Mouse (Mus musculus) olfactory bulb, adult 2 months (tissue): ENCODE measurements around the gene Ubxn1. TPM values are rescaled to one million over a fixed set of nuclear protein-coding genes. Genes with fewer than 3 reads are reported as not detected.
"Not testable (repeated sequence)": the region's sequence is repeated elsewhere in the genome, so short reads cannot be mapped to it uniquely, and the experiment has no call there.

Source experiments
- H3K27ac ChIP-seq: fragments of 200-500 bp; 2 replicates; pipeline ENCODE4 v1.5.1; 2012; ENCODE audit warnings: low read depth, low read length; ENCODE audit not compliant: insufficient read depth
- H3K4me1 ChIP-seq: fragments of 200-500 bp; 2 replicates; pipeline ENCODE4 v1.6.1; 2012; ENCODE audit warnings: low read length; ENCODE audit not compliant: control insufficient read depth, insufficient read depth
- H3K4me3 ChIP-seq: fragments of 200-500 bp; 2 replicates; pipeline ENCODE4 v1.5.1; 2012; ENCODE audit warnings: mild to moderate bottlenecking, low read depth, low read length, moderate library complexity; ENCODE audit not compliant: insufficient read depth
- CTCF ChIP-seq: fragments of 200-500 bp; IDR thresholded peaks from 2 replicates; pipeline ENCODE4 v1.5.1; 2012; ENCODE audit warnings: low read depth, mild to moderate bottlenecking, low read length, moderate library complexity; ENCODE audit not compliant: insufficient read depth
- POLR2A ChIP-seq: fragments of 200-500 bp; IDR thresholded peaks from 2 replicates; pipeline ENCODE4 v1.6.1; 2012; ENCODE audit warnings: mild to moderate bottlenecking, low read depth, low read length, moderate library complexity; ENCODE audit not compliant: insufficient read depth
- WGBS: fragments of 180-500 bp; shearing (Covaris S2); methylation state at CpG from one replicate; pipeline ENCODE4 v1.1.7; 2018; 5-methylcytosine and 5-hydroxymethylcytosine counted together
- polyA plus RNA-seq: library from polyadenylated mRNA; stranded (reverse); fragments of >200 nt; gene quantifications from 2 replicates; pipeline ENCODE4 v1.2.4, GENCODE M21; 2012; ENCODE audit warnings: low replicate concordance; ENCODE audit not compliant: missing spikeins, insufficient read depth, insufficient read length

Ubxn1 gene
- polyA plus RNA-seq, 1 experiment, result 403 TPM

DNA sequence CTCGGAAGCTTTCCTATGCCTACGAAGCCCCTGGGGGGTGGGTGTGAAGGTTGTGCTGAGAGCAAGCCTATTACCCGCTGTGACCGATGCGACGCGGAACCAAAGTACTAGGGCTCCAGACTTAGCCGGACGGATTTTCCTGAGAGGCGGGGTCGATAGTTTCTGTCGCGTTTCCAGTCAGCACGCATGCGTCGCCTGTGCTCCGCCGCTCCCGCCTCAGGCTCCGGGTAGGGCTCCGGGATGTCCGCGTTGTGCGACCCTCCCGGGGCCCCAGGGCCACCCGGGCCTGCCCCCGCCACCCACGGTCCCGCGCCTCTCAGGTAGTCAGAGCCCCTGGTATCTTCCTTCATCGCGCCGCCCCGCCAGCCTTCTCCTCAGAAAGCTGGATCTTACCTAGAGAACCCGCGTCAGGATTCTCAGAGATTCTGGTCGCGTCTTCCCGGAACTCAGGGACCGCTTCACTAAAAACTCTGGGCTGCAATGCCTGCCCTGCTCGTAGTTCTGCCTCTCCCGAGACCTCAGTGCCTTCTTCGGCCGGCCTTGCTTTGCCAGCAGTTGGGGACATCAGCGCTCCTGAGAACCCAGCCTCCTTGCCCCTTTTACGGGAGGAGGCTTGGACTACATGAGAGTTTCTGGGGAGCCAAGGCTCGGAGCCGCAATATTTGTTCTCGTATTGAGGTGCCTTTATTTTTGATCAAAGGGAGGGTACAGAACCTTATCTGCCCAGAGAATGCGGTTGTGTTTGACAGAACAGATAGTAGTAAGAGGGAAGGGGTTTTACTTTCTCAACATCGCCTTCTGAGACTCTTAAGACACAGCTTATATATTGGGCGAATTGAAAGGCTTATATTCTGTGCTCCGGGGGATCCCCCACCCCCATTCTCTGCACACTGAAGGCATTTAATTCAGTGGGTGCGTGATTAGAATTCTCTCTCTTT lies 21.8 kb downstream of the Ubxn1 start, which contains the start of gene Ints5:
Gene Ints5, plus strand, starts transcription at position 177 of the 938 bp plus-strand sequence.
- TF ChIP-seq POLR2A (peak; percentile 91), CTCF (no peak)
- H3K27ac ChIP-seq, result no peak within 1 kb of the TSS
- under 1% methylated on average over 54 of the region's 54 CpGs for WGBS
- H3K4me3 ChIP-seq, result peak within 1 kb of the TSS; percentile 93
- peaks cover 9% of the 10 kb centered on the region for H3K4me1 ChIP-seq

GRCm38 (mm10) chr19:8895397-8895960 lies 24.2 kb downstream of the Ubxn1 start:
- H3K27ac ChIP-seq, result no peak overlapping the region
- peaks cover 9% of the 10 kb centered on the region for H3K4me1 ChIP-seq
- H3K4me3 ChIP-seq, result no peak overlapping the region
- WGBS, result 81% methylated on average over 9 of the region's 9 CpGs
- TF ChIP-seq CTCF (no peak), POLR2A (no peak)

DNA sequence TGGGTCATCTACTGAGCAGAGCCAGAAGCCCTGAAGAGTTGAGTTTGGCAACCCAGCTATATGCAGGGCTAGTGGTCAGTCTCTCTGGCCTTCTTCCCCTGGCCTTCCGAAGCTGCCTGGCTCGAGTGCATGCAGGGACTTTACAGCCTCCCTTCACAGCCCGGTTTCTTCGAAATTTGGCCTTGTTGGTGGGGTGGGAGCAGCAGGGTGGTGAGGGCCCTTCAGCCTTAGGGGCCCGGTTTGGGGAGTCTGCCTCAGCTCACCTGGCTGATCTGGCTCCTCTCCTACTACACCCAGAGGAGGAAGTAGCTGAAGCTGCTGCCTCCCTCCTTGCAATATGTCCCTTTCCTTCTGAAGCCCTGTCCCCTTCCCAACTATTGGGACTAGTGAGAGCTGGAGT lies 24.9 kb downstream of the Ubxn1 start:
- not testable (repeated sequence) for H3K27ac ChIP-seq, H3K4me3 ChIP-seq, H3K4me1 ChIP-seq
- 92% methylated on average over 5 of the region's 5 CpGs for WGBS

DNA sequence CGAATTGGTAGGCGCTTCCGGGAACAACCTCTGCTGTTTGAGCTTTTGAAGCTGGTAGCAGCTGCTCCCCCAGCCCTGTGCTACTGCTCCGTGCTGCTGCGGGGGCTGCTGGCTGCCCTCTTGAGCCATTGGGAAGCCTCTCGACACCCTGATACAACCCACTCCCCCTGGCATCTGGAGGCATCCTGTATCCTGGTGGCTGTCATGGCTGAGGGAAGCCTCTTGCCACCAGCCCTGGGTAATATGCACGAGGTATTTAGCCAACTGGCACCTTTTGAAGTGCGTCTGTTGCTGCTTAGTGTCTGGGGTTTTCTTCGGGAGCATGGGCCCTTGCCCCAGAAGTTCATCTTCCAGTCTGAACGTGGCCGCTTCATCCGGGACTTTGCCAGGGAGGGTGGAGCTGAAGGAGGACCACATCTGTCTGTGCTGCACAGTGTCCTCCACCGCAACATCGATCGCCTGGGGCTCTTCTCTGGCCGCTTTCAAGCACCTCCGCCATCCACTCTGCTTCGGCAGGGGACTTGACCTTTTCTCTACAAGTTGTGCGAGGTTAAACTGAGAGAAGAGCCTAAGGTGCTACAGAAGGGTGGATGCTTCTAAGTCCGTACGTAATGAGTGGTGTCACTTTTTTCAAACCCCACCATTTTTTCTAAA lies 26.0 kb downstream of the Ubxn1 start:
- WGBS, result 15% methylated on average over 21 of the region's 21 CpGs
- H3K4me1 ChIP-seq, result not testable (repeated sequence)
- Histone ChIP-seq H3K4me3 (peak overlapping the region; percentile 83), H3K27ac (0 out of 2 replicates have a peak overlapping the region, but pooled peaks have one; percentile 8)

GRCm38 (mm10) chr19:8897865-8898495 lies 26.7 kb downstream of the Ubxn1 start, which contains the start of gene Ganab:
Gene Ganab (plus strand): TSS chr19:8898071.
- TF ChIP-seq CTCF (peak; percentile 40; the same call in 1 of the 2 replicates), POLR2A (peak; percentile 74)
- H3K4me1 ChIP-seq, result peaks cover 9% of the 10 kb centered on the region
- peak within 1 kb of the TSS; percentile 83 for H3K4me3 ChIP-seq
- peak within 1 kb of the TSS; percentile 77 for H3K27ac ChIP-seq
- under 1% methylated on average over 53 of the region's 53 CpGs for WGBS

DNA sequence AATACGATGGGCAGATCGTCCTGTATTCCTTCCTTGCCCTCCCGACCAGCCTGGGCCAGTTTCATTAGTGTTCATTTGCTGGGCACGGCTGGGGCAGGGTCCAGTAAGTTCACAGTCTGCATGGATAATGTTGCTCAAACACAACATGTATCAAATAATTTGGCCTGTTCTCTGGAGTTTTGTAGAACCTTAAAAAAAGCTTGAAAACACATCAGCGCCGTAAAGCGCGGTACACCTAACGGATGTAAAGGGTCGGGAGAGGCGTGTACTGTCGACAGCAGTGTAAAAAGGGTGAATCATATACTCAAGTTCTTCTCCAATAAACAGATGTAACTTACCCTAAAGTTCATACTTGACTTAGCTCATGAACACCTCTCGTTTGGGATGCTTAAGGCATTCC lies 27.3 kb downstream of the Ubxn1 start:
- 6% methylated on average over 13 of the region's 13 CpGs for WGBS
- H3K27ac ChIP-seq, result peak overlapping the region; percentile 77; the same call in 1 of the 2 replicates
- TF ChIP-seq POLR2A (no peak), CTCF (no peak)
- H3K4me1 ChIP-seq, result peaks cover 9% of the 10 kb centered on the region
- peak overlapping the region; percentile 83 for H3K4me3 ChIP-seq

DNA sequence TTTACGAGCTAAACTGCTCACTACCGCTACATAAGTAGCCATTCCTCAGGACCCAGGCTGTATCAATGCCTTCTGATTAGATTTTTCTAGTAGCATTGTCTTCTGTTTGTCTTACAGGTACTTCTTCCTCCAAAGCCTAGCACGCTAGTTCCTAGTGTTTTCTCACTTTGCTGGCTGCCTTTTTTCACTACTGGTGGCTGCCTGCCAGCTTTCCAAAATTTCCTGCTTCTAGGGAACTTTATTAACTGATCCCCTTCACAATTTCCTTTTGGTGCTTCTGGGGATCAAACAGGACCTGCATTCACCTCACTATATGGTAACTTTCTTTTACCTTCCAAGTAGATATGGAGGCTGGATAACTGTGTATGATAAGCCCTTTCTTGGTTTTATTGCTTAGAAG lies 27.8 kb downstream of the Ubxn1 start:
- WGBS, result 34% methylated on average over 3 of the region's 3 CpGs
- no peak overlapping the region for H3K4me3 ChIP-seq
- peaks cover 7% of the 10 kb centered on the region for H3K4me1 ChIP-seq
- no peak for TF ChIP-seq CTCF
- TF ChIP-seq POLR2A, result no peak
- H3K27ac ChIP-seq, result no peak overlapping the region

GRCm38 (mm10) chr19:8903412-8903811 lies 32.1 kb downstream of the Ubxn1 start:
- Histone ChIP-seq H3K27ac (no peak overlapping the region), H3K4me1 (no peaks in the 10 kb centered on the region), H3K4me3 (no peak overlapping the region)
- TF ChIP-seq POLR2A, result no peak
- WGBS, result 93% methylated on average over 5 of the region's 5 CpGs

GRCm38 (mm10) chr19:8908531-8908930 lies 37.2 kb downstream of the Ubxn1 start:
- TF ChIP-seq POLR2A, result no peak
- no peak for TF ChIP-seq CTCF
- no peak overlapping the region for H3K4me3 ChIP-seq
- H3K27ac ChIP-seq, result no peak overlapping the region
- 89% methylated on average over 6 of the region's 6 CpGs for WGBS
- no peaks in the 10 kb centered on the region for H3K4me1 ChIP-seq
